Mouse (Mus musculus) thymus, postnatal 0 days (tissue): ENCODE results near the gene Per2. TPM values are rescaled to one million over a fixed set of nuclear protein-coding genes. Genes with fewer than 3 reads are reported as not detected.
A peak's percentile ranks its signal among the peaks of the same experiment; 100 is the strongest.

ENCODE experiments used
- DNase-seq: peaks from one replicate; pipeline ENCODE4 v3.0.0-alpha.2; 2015; ENCODE audit warnings: low spot score
- polyA plus RNA-seq: library from polyadenylated mRNA; unstranded; fragments of >200 nt; fragmentation: Nextera tagmentation; extraction: Ambion mirVana; gene quantifications from 2 replicates; pipeline ENCODE4 v1.2.1, GENCODE M21; 2015

Per2 gene
- polyA plus RNA-seq, 1 experiment from 2014 or later = 1.1 TPM

DNA sequence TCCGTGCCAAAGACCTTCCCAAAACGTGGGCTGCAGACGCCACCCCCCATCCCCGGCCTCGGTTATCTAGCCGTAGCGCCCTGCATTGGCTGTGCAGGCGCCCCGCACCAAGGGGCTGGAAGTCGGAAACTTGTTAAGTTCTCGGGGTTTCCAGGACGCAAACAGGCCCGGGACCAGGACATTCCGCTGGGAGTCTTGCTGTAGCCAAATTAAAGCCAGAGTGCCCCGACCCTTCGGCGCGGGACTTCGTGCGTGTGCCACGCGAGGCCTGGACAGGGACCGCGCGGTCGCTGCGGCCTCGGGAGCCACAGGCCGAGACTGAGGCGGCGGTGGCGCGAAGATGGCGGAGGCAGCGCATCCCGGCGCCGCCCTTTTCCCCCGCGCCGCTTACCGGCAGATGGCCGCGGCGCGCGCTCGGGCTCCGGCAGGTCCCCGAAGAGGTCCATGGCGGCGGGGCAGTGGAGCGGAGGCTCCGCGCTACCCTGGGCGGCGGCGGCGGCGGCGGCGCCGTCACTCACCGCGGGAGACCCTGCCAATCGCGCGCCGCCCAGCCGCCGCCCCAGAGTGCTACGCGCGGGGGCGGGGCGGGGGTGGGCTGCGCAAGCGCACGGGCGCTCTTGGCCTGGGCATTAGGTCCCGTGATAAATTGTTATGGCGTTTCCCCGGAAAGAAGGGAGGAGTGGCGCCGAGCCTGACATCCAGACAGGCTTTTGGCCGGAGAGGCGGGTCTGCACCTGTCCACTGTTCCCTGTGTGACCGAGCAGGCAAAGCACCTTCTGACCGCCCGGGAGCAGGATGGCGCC, 60.7 kb downstream of the Per2 start, which contains the start of gene Ilkap:
Gene Ilkap (minus strand): TSS at position 556 of the 803 bp plus-strand sequence.
- peak; percentile 89 for DNase-seq

DNA sequence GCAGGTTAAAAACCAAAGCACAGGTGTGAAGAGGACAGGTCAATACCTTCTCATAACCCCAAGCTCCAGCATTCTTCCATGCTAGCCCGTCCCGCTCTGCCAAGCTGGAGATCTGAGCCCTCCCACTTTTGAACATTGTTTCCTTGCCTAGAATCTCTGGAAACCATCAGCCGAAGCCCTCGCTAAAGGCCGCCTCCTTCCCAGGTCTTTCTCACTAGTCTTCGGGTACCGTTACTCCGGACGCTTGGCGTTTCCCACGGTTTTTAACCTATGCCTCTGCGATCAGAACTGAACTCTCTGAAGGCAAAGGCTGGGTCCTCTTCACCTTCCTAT, 61.2 kb downstream of the Per2 start:
- DNase-seq = no peak

DNA sequence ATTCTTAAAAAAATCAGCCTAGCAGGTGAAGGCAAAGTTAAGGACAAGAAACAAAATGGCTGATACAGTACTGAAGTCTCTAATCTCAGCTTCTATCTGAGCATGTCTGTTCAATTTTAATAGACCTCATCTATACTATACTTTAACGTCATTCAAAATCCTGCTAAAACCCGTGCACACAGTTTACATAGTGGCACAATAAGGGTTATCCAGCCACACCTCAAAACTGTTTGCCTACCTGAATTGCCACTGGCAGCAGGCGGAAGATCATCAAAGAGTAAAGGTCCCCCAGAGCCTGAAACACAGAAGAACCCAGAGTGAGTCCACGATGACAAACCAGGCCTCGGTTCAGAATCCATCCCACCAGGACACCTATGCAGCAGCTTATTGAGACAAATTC, 68.8 kb downstream of the Per2 start:
- DNase-seq = no peak

DNA sequence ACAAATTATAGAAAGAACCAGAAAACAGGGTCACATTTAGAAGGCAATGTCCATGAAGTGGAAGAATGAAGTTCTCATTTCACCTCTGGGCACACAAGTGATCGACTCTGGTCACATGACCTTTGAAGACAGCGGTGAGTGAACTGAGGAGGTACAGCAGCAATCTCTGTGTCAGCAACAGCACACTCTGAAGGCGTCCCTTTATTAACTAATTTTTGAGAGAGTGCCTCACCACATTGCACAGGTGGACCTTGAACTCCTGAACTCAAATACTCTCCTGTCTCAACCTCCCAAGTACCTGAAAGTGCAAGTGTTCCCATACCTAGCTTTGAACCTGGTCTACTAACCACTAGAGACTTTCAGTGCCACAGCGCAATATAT, 78.0 kb downstream of the Per2 start:
- DNase-seq = no peak

DNA sequence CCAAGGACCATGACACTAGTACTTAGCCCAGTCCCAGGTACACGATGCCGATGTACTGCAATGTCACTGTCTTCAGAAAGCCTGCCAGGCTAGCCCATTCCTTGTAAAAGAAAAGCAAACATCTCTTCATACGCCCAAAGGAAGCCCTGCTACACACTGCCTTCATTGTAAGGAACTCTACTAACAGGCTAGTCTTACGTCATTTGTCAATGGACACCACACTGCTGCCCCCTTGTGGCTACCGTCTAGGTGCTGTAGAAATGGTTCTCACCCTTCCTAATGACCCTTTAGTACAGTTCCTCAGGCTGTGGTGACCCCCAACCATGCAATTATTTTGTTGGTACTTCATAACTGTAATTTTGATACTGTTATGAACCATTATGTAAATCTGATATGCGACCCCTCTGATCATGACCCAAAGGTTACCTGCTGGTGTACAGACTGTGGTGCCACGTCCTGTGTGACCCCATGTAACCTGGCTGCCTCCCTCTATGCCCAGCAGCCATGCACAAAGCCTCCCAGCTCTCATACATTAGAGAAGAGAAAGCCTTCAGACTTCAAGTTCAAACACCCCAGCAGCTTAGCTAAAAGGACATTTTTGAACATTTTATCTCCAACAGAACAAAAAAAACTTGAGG, 78.6 kb downstream of the Per2 start:
- peak; percentile 68 for DNase-seq

DNA sequence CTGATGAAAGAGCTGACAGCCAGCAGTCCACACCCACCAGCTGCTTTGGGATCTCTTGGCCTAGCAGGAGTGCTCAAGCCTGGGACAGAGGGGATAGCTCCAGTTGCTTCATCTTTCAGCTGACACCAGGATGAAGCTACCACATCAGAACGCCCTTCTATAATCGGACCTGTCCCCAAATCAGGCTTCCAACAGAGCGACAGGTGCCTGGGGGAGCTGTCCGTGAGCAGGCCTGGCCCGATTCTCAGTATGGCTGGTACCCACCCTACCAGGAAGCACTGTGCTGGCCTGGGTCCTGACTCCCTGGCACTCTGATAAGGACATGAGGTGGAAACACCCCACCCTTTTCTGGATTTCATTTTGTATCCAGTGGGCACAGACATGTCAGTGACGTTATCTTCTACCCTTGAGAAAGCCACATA, 85.7 kb downstream of the Per2 start:
- DNase-seq = no peak

DNA sequence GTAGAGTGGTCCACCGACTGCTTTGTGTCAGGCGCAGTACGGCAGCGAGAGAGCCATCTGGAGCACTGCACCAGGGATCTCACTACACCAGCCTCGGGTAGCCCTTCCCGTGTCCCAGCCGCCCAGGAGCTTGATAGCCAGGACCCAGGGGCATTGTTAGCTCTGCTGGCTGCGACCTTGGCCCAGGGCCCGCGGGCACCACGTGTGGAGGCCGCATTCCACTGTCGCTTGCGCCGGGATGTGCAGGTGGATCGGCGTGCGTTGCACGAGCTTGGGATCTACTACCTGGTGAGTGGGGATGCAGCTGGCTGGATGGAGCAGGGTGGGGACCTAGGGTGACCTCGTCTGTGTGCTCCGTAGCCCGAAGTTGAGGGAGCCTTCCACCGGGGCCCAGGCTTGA, 89.1 kb downstream of the Per2 start:
- no peak for DNase-seq

DNA sequence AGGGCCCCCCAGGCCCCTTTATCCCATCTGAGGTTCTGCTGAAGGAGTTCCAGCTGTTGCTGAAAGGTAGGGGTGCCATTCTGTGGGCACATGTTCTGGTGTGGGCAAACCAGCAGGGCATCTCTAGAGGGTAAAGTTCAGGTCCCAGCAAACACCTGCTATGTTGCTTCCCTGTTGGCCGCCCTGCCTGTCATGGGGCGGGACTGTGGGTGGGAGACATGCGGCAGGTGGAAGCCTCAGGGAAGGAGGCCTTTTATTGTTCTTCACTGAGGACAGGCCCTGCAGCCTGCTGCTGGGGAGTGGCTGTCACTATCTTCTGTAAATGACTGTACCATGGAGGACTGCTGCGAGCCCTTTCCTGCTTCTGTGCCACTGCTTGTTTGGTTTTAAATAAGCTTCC, 89.7 kb downstream of the Per2 start:
- no peak for DNase-seq

DNA sequence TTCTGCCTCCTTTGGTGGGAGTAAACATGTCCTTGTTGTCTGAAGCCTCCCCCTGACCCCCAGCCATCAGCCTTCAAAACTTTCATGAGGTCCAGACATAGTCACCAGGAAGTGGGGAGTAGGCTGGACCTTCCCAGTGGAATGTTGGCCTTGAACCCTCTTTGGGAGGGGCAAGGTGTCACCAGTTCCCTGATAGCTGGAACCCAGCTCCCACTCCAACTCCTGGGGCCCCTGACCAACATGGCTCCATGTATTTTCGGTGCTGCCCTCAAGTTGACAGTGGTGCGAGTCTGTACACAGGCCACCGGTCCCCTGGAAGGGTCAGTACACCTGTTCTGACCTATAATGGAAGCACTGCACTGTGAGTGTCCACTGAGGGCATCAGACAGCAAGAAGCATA, 91.8 kb downstream of the Per2 start:
- no peak for DNase-seq

DNA sequence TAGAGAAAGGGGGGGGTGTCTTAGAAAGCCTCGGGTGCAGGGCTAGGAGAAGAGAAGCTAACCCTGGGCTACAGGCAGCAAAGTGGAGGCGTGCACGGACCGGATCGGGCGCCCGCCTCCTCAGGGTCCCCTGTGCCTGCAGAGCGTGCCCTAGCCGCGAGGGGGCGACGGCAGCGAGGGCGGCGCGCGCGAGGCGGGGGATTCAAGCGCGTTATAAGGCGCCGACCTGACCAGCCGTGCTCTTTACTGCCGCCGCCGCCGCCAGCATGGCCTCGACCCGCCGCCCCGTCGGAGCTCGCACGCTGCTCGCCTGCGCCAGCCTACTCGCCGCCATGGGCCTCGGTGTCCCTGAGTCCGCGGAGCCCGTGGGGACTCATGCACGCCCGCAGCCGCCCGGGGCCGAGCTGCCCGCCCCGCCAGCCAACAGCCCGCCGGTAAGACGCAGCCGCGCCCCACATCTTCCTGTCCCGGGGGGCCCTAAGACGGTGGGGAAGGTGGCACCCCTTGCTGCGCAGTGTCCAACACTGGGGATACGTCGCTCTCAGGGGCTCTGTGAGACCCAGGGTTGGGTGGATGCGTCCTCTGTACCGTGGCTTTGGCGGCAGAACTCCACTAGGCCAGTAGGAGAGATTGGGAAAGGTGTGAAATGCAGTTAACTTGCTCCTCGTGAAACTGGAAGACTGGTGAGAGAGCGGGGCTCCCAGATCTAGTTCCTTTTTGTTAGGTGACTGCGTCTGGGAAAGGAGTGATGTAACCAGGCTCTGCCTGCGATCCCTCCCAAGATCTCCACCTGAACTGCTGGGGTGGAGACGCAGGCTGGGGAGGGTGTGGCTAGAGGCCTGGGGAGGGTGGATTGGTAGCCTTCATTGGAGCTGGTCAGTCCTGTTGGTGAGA, 92.7 kb downstream of the Per2 start, which contains the start of gene Erfe:
Gene Erfe (plus strand): TSS at position 216 of the 894 bp plus-strand sequence.
- peak; percentile 78 for DNase-seq

Other genes starting within 250 kb of the Per2 start
- gene Ube2f, start 209.0 kb downstream of the Per2 start, polyA plus RNA-seq = 87.2 and 88.5 TPM in 2 replicates
- 15.6 and 16.2 TPM in 2 replicates for gene Scly, start 161.0 kb downstream of the Per2 start, polyA plus RNA-seq
- 0.19 and 0.20 TPM in 2 replicates for gene Espnl, start 137.2 kb downstream of the Per2 start, polyA plus RNA-seq
- gene Klhl30, start 108.3 kb downstream of the Per2 start, polyA plus RNA-seq = 0.27 and 0.55 TPM in 2 replicates
- gene Erfe, start 92.9 kb downstream of the Per2 start, polyA plus RNA-seq = 1.1 and 1.3 TPM in 2 replicates
- gene Ilkap, start 60.5 kb downstream of the Per2 start, polyA plus RNA-seq = 129 and 133 TPM in 2 replicates
- gene Hes6, start 45.3 kb downstream of the Per2 start, polyA plus RNA-seq = 216 and 236 TPM in 2 replicates
- 4.6 and 5.1 TPM in 2 replicates for gene Traf3ip1, start 35.3 kb upstream of the Per2 start, polyA plus RNA-seq
- 4.0 and 4.3 TPM in 2 replicates for gene Asb1, start 81.2 kb upstream of the Per2 start, polyA plus RNA-seq